Mouse (Mus musculus) liver, embryonic 15.5 days (tissue): ENCODE measurements around the gene Kif26b. TPM values are rescaled to one million over a fixed set of nuclear protein-coding genes. Genes with fewer than 3 reads are reported as not detected.

ENCODE experiments used
- ATAC-seq: fragments of 200-750 bp; cut with Nextera tagmentation; 2 replicates; pipeline ENCODE4 v1.8.0; 2017; ENCODE audit warnings: moderate number of reproducible peaks, mild to moderate bottlenecking, moderate library complexity; ENCODE audit not compliant: insufficient read depth
- H3K27ac ChIP-seq: fragments of 300-500 bp; sonication (generic); replicated peaks from 2 replicates; pipeline ENCODE4 v1.5.1; 2015; ENCODE audit warnings: mild to moderate bottlenecking, inconsistent platforms
- H3K27me3 ChIP-seq: fragments of 300-500 bp; sonication (generic); 2 replicates; pipeline ENCODE4 v1.6.1; 2015; ENCODE audit warnings: mild to moderate bottlenecking, inconsistent platforms
- H3K36me3 ChIP-seq: fragments of 300-500 bp; sonication (generic); replicated peaks from 2 replicates; pipeline ENCODE4 v1.6.1; 2015; ENCODE audit warnings: moderate library complexity, mild to moderate bottlenecking, inconsistent platforms
- H3K4me1 ChIP-seq: fragments of 300-500 bp; sonication (generic); replicated peaks from 2 replicates; pipeline ENCODE4 v1.6.1; 2015; ENCODE audit warnings: inconsistent platforms
- H3K4me2 ChIP-seq: fragments of 300-500 bp; sonication (generic); 2 replicates; pipeline ENCODE4 v1.6.1; 2015; ENCODE audit warnings: moderate library complexity, mild to moderate bottlenecking, inconsistent platforms
- H3K4me3 ChIP-seq: fragments of 300-500 bp; sonication (generic); replicated peaks from 2 replicates; pipeline ENCODE4 v1.5.1; 2015; ENCODE audit warnings: mild to moderate bottlenecking, inconsistent platforms
- H3K9ac ChIP-seq: fragments of 300-500 bp; sonication (generic); 2 replicates; pipeline ENCODE4 v1.6.1; 2015; ENCODE audit warnings: moderate library complexity, mild to moderate bottlenecking, inconsistent platforms
- H3K9me3 ChIP-seq: fragments of 300-500 bp; sonication (generic); replicated peaks from 2 replicates; pipeline ENCODE4 v1.6.1; 2016; ENCODE audit warnings: inconsistent platforms
- WGBS: fragments of 180-500 bp; shearing (Covaris S2); methylation state at CpG from one replicate; pipeline ENCODE4 v1.1.7; 2015; ENCODE audit warnings: mixed read lengths; ENCODE audit not compliant: insufficient replicate concordance; 5-methylcytosine and 5-hydroxymethylcytosine counted together
- polyA plus RNA-seq: library from polyadenylated mRNA; unstranded; fragments of >200 nt; fragmentation: Nextera tagmentation; extraction: Ambion mirVana; gene quantifications from 2 replicates; pipeline ENCODE4 v1.2.1, GENCODE M21; 2015

Gene Kif26b
- 0.06 and 0.09 TPM in 2 replicates for polyA plus RNA-seq

DNA sequence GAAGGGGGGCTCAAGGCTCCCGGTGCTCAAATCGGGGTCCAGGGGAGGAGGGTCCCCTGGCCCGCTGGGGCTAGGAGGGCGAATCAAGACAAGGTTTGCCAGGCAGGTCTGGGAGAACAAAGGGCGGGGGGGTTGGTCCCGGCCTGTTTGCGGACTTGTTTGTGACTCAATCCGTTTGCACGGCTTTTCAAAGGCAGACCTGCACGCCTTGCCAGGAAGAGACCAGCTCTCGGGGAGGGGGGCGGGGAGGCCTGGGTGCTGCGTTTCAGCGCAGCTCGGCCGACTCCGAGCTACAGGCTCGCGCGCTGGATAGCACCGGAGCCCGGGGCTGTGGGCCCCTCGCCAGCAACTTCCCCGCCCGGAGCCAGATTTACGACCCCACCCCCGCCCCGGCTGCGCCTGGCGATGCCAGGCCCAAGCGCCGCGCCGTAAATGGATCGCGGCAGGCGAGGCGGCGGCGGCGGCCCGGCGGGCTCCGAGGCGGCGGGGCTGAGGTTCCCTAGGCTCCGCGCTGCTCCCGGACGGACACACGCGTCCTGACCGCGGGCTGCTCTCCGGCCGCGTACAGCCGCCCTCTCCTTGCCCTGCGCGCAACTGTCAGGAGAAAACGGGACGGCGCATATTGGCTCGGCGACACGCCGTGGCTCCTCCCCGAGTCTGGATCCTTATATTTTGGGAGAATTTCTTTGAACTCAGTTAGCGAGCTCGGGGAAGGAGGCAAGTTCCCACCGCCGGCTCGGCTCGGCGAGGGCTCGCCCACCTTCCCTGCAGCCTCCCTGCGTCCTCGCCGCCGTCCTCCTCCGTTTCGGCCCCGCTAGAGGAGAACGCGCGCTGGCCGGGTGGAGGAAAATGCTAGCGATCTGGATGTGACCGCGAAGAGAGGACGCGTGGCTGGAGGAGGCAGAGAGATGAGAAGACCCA lies at the start of gene Kif26b:
TSS of gene Kif26b (plus strand) at position 695 of the 921 bp plus-strand sequence.
- Histone ChIP-seq H3K9ac (no peak within 1 kb of the TSS), H3K4me2 (peak within 1 kb of the TSS; percentile 74), H3K9me3 (no peaks in the 10 kb centered on the region), H3K36me3 (no peaks in the 10 kb centered on the region), H3K27ac (no peak within 1 kb of the TSS), H3K27me3 (peaks cover 77% of the 10 kb centered on the region), H3K4me1 (peaks cover 36% of the 10 kb centered on the region), H3K4me3 (peak within 1 kb of the TSS; percentile 51)
- ATAC-seq: no peak; the same call in 1 of the 2 replicates
- WGBS: under 1% methylated on average over 91 of the region's 92 CpGs

- Histone ChIP-seq H3K36me3 (no peaks in the 10 kb centered on the region), H3K27me3 (no peaks in the 10 kb centered on the region), H3K9ac (no peak overlapping the region), H3K9me3 (no peaks in the 10 kb centered on the region), H3K4me2 (no peak overlapping the region), H3K27ac (no peak overlapping the region), H3K4me3 (no peak overlapping the region), H3K4me1 (no peaks in the 10 kb centered on the region)
- ATAC-seq: no peak
These were observed 45.1 kb upstream of the Kif26b start for GRCm38 (mm10) chr1:178483854-178484253.

GRCm38 (mm10) chr1:178485138-178485867 lies 43.6 kb upstream of the Kif26b start:
- WGBS: 62% methylated on average over 5 of the region's 5 CpGs

DNA sequence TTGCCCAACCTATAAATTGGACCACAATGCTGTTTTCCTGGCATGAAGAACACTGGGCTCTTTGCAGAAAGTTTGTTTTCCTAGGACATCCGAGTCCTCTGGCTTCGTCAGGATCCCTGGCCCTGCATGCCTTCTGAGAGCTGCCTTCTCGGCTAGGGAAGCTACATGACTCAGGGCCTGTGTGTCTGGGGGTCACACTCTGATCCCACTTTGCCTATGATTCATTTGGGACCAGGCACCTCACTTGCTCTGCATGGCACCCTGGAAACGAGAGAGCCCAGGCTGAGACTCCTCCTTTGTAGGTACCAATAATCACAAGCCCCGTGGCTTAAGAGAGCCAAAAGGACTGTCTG lies 43.1 kb upstream of the Kif26b start:
- Histone ChIP-seq H3K9ac (no peak overlapping the region), H3K27ac (no peak overlapping the region), H3K4me2 (no peak overlapping the region), H3K36me3 (no peaks in the 10 kb centered on the region), H3K4me3 (no peak overlapping the region), H3K9me3 (no peaks in the 10 kb centered on the region), H3K4me1 (0 out of 2 replicates have a peak, but pooled peaks cover 2% of the 10 kb centered on the region), H3K27me3 (no peaks in the 10 kb centered on the region; the same call in 1 of the 2 replicates)
- WGBS: 58% methylated on average over 5 of the region's 5 CpGs
- ATAC-seq: no peak

More at GRCm38 (mm10) chr1:178485138-178485867, 43.6 kb upstream of the Kif26b start:
- no peak overlapping the region for H3K9ac ChIP-seq
- 0 out of 2 replicates have a peak, but pooled peaks cover 2% of the 10 kb centered on the region for H3K4me1 ChIP-seq
- H3K4me2 ChIP-seq: no peak overlapping the region
- no peaks in the 10 kb centered on the region for H3K36me3 ChIP-seq
- no peaks in the 10 kb centered on the region; the same call in 1 of the 2 replicates for H3K27me3 ChIP-seq
- H3K27ac ChIP-seq: no peak overlapping the region
- no peak overlapping the region for H3K4me3 ChIP-seq
- ATAC-seq: no peak
- H3K9me3 ChIP-seq: no peaks in the 10 kb centered on the region

GRCm38 (mm10) chr1:178486828-178487227 lies 42.1 kb upstream of the Kif26b start:
- 74% methylated on average over 5 of the region's 5 CpGs for WGBS
- H3K27ac ChIP-seq: no peak overlapping the region
- 0 out of 2 replicates have a peak, but pooled peaks cover 2% of the 10 kb centered on the region for H3K4me1 ChIP-seq
- no peaks in the 10 kb centered on the region; the same call in 1 of the 2 replicates for H3K27me3 ChIP-seq
- H3K4me2 ChIP-seq: no peak overlapping the region
- no peak overlapping the region for H3K9ac ChIP-seq
- no peak overlapping the region for H3K4me3 ChIP-seq
- H3K9me3 ChIP-seq: no peaks in the 10 kb centered on the region
- H3K36me3 ChIP-seq: no peaks in the 10 kb centered on the region
- no peak for ATAC-seq

- WGBS: 31% methylated on average over 3 of the region's 3 CpGs
- no peaks in the 10 kb centered on the region for H3K9me3 ChIP-seq
- no peak for ATAC-seq
These were observed 39.8 kb upstream of the Kif26b start for GRCm38 (mm10) chr1:178489127-178489526.

GRCm38 (mm10) chr1:178491733-178492132 lies 37.2 kb upstream of the Kif26b start:
- no peaks in the 10 kb centered on the region for H3K36me3 ChIP-seq
- H3K4me3 ChIP-seq: no peak overlapping the region
- H3K4me1 ChIP-seq: 0 out of 2 replicates have a peak, but pooled peaks cover 2% of the 10 kb centered on the region
- no peak for ATAC-seq
- H3K4me2 ChIP-seq: no peak overlapping the region
- WGBS: 29% methylated on average over 5 of the region's 5 CpGs
- no peaks in the 10 kb centered on the region; the same call in 1 of the 2 replicates for H3K27me3 ChIP-seq
- no peak overlapping the region for H3K27ac ChIP-seq
- no peaks in the 10 kb centered on the region for H3K9me3 ChIP-seq
- H3K9ac ChIP-seq: no peak overlapping the region

More at GRCm38 (mm10) chr1:178489127-178489526, 39.8 kb upstream of the Kif26b start:
- Histone ChIP-seq H3K4me1 (0 out of 2 replicates have a peak, but pooled peaks cover 2% of the 10 kb centered on the region), H3K9ac (no peak overlapping the region), H3K27ac (no peak overlapping the region), H3K4me3 (no peak overlapping the region), H3K36me3 (no peaks in the 10 kb centered on the region), H3K27me3 (no peaks in the 10 kb centered on the region; the same call in 1 of the 2 replicates), H3K4me2 (no peak overlapping the region)

DNA sequence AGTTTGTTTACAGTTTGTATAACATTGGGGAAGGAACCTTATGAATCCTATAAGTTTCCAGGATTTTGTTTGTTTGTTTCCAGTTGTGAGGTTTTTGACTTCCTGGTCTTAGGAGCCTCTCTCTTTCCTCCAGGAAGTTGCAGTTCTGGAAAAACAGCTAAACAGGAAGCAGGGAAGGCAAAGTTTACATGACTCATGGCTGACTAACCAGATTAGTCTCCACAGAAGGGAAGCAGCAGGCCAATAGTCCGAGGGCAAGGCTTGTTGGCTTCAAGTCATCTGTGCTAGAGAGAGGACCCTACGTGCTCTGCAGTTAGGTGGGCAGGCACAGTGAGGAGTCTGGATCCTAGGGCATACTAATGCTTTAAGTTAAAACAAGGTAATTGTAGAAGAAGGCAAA lies 36.4 kb upstream of the Kif26b start:
- no peak overlapping the region for H3K4me3 ChIP-seq
- H3K36me3 ChIP-seq: no peaks in the 10 kb centered on the region
- no peaks in the 10 kb centered on the region for H3K9me3 ChIP-seq
- H3K9ac ChIP-seq: no peak overlapping the region
- ATAC-seq: no peak
- H3K27me3 ChIP-seq: no peaks in the 10 kb centered on the region; the same call in 1 of the 2 replicates
- H3K27ac ChIP-seq: no peak overlapping the region
- WGBS: 19% methylated on average over 2 of the region's 2 CpGs
- 0 out of 2 replicates have a peak, but pooled peaks cover 2% of the 10 kb centered on the region for H3K4me1 ChIP-seq
- H3K4me2 ChIP-seq: no peak overlapping the region

DNA sequence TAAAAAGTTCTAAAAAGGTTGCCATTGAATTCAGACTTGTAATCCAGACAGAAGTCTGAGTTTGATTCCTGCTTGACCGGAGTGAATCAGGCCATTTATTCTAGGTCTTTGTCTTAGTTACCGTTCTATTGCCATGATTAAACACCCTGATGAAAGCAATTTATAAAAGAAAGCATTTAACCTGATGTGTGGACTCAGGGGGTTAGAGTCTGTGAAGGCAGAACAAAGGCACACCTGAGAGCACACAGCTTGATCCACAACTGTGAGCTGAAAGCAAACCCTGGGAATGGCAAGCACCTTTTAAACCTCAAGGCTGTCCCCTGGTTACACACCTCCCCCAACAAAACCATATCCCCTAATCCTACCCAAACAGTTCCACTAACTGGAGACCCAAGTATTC lies 32.7 kb upstream of the Kif26b start:
- Histone ChIP-seq H3K9ac (no peak overlapping the region), H3K27ac (no peak overlapping the region), H3K27me3 (no peaks in the 10 kb centered on the region), H3K4me2 (no peak overlapping the region), H3K4me3 (no peak overlapping the region), H3K36me3 (no peaks in the 10 kb centered on the region), H3K4me1 (no peaks in the 10 kb centered on the region), H3K9me3 (no peaks in the 10 kb centered on the region)
- ATAC-seq: no peak
- 76% methylated on average over 2 of the region's 2 CpGs for WGBS

DNA sequence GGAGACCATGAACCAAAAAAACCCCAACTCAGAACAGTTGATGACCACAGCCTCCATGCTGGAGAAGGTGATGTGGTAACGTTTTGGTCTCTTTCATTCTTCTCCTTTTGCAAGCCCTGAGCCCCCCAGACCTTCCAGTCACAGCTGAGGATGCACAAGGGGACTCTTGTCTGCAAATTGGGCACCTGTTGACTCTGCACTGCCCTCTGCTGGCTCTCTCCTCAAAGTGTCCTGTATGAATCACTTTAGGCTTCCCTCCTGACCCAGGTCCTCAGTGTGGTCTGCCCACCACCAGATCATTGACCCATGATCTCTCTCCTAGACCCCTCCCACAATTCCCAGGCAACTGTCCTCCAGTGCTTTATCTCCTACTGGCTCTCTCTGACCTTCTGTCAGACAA lies 32.1 kb upstream of the Kif26b start:
- WGBS: 10% methylated on average over 1 of the region's 1 CpGs
- H3K36me3 ChIP-seq: no peaks in the 10 kb centered on the region
- H3K9me3 ChIP-seq: no peaks in the 10 kb centered on the region
- no peak overlapping the region for H3K4me2 ChIP-seq
- H3K4me3 ChIP-seq: no peak overlapping the region
- no peak overlapping the region for H3K9ac ChIP-seq
- H3K4me1 ChIP-seq: no peaks in the 10 kb centered on the region
- H3K27ac ChIP-seq: no peak overlapping the region
- no peak for ATAC-seq
- H3K27me3 ChIP-seq: no peaks in the 10 kb centered on the region

- Histone ChIP-seq H3K4me2 (no peak overlapping the region), H3K9ac (no peak overlapping the region), H3K36me3 (no peaks in the 10 kb centered on the region), H3K27me3 (no peaks in the 10 kb centered on the region), H3K4me3 (no peak overlapping the region), H3K4me1 (no peaks in the 10 kb centered on the region), H3K27ac (no peak overlapping the region), H3K9me3 (no peaks in the 10 kb centered on the region)
- 58% methylated on average over 8 of the region's 8 CpGs for WGBS
- no peak for ATAC-seq
These were observed 22.0 kb upstream of the Kif26b start for GRCm38 (mm10) chr1:178506938-178507337.
